Mouse (Mus musculus) heart, postnatal 0 days (tissue): Measurements from ENCODE around the gene 9930021J03Rik.

Experiments
- CTCF ChIP-seq: IDR thresholded peaks from 2 replicates; pipeline ENCODE4 v1.5.1; 2016; ENCODE audit warnings: antibody characterized with exemption, control low read depth, low read depth
- EP300 ChIP-seq: IDR thresholded peaks from 2 replicates; pipeline ENCODE4 v1.6.1; 2016; ENCODE audit warnings: antibody characterized with exemption, low read depth

- TF ChIP-seq CTCF, result no peak
- no peak for TF ChIP-seq EP300
These were observed 51.9 kb downstream of the 9930021J03Rik start for GRCm38 (mm10) chr19:29753939-29754338.
